Mouse (Mus musculus) kidney, embryonic 15.5 days (tissue): ENCODE results near the gene Grap. TPM values are rescaled to one million over a fixed set of nuclear protein-coding genes. Genes with fewer than 3 reads are reported as not detected.
"Not testable (repeated sequence)": the region's sequence is repeated elsewhere in the genome, so short reads cannot be mapped to it uniquely, and the experiment has no call there.

Source experiments
- ATAC-seq: fragments of 200-750 bp; cut with Nextera tagmentation; replicated peaks from 2 replicates; pipeline ENCODE4 v1.8.0; 2017; ENCODE audit warnings: moderate TSS enrichment; ENCODE audit not compliant: low FRiP score
- H3K27ac ChIP-seq: fragments of 300-500 bp; sonication (generic); 2 replicates; pipeline ENCODE4 v1.5.1; 2015; ENCODE audit warnings: mild to moderate bottlenecking, inconsistent platforms
- H3K27me3 ChIP-seq: fragments of 300-500 bp; sonication (generic); 2 replicates; pipeline ENCODE4 v1.6.1; 2015; ENCODE audit warnings: inconsistent platforms
- H3K36me3 ChIP-seq: fragments of 300-500 bp; sonication (generic); 2 replicates; pipeline ENCODE4 v1.6.1; 2015; ENCODE audit warnings: inconsistent platforms
- H3K4me1 ChIP-seq: fragments of 300-500 bp; sonication (generic); 2 replicates; pipeline ENCODE4 v1.6.1; 2015; ENCODE audit warnings: inconsistent platforms
- H3K4me2 ChIP-seq: fragments of 300-500 bp; sonication (generic); 2 replicates; pipeline ENCODE4 v1.6.1; 2015; ENCODE audit warnings: moderate library complexity, mild to moderate bottlenecking, inconsistent platforms
- H3K4me3 ChIP-seq: fragments of 300-500 bp; sonication (generic); replicated peaks from 2 replicates; pipeline ENCODE4 v1.5.1; 2015; ENCODE audit warnings: mild to moderate bottlenecking, inconsistent platforms
- H3K9ac ChIP-seq: fragments of 300-500 bp; sonication (generic); 2 replicates; pipeline ENCODE4 v1.6.1; 2015; ENCODE audit warnings: mild to moderate bottlenecking, inconsistent platforms
- H3K9me3 ChIP-seq: fragments of 300-500 bp; sonication (generic); replicated peaks from 2 replicates; pipeline ENCODE4 v1.6.1; 2016; ENCODE audit warnings: inconsistent platforms
- WGBS: fragments of 180-500 bp; shearing (Covaris S2); methylation state at CpG from one replicate; pipeline ENCODE4 v1.1.7; 2015; ENCODE audit warnings: mixed read lengths; 5-methylcytosine and 5-hydroxymethylcytosine counted together
- polyA plus RNA-seq: library from polyadenylated mRNA; unstranded; fragments of >200 nt; fragmentation: Nextera tagmentation; extraction: Ambion mirVana; gene quantifications from 2 replicates; pipeline ENCODE4 v1.2.1, GENCODE M21; 2015

Grap gene
- polyA plus RNA-seq, 1 experiment from 2014 or later: 13.0 TPM

GRCm38 (mm10) chr11:61619791-61620241, 33.2 kb upstream of the Grap start:
- Histone ChIP-seq H3K27me3 (peaks cover 3% of the 10 kb centered on the region; the same call in 1 of the 2 replicates), H3K36me3 (no peaks in the 10 kb centered on the region), H3K9me3 (no peaks in the 10 kb centered on the region), H3K4me1 (peaks cover 27% of the 10 kb centered on the region), H3K9ac (peak overlapping the region; percentile 31; the same call in 1 of the 2 replicates), H3K4me2 (peak overlapping the region; percentile 81), H3K27ac (0 out of 2 replicates have a peak overlapping the region, but pooled peaks have one; percentile 45), H3K4me3 (peak overlapping the region; percentile 48)
- peak; percentile 30; the same call in 1 of the 2 replicates for ATAC-seq
- under 1% methylated on average over 16 of the region's 17 CpGs for WGBS

GRCm38 (mm10) chr11:61620254-61620670, 32.8 kb upstream of the Grap start:
- Histone ChIP-seq H3K4me3 (peak overlapping the region; percentile 48), H3K9me3 (no peaks in the 10 kb centered on the region), H3K27ac (0 out of 2 replicates have a peak overlapping the region, but pooled peaks have one; percentile 45), H3K36me3 (no peaks in the 10 kb centered on the region), H3K4me1 (peaks cover 26% of the 10 kb centered on the region), H3K4me2 (peak overlapping the region; percentile 81), H3K9ac (peak overlapping the region; percentile 19), H3K27me3 (peaks cover 3% of the 10 kb centered on the region; the same call in 1 of the 2 replicates)
- ATAC-seq: peak; percentile 68
- under 1% methylated on average over 16 of the region's 17 CpGs for WGBS

- WGBS: 68% methylated on average over 8 of the region's 8 CpGs
- H3K36me3 ChIP-seq: no peaks in the 10 kb centered on the region
- ATAC-seq: no peak
- H3K9ac ChIP-seq: peak overlapping the region; percentile 19; the same call in 1 of the 2 replicates
- peak overlapping the region; percentile 48 for H3K4me3 ChIP-seq
- peak overlapping the region; percentile 81 for H3K4me2 ChIP-seq
- H3K9me3 ChIP-seq: no peaks in the 10 kb centered on the region
- no peak overlapping the region for H3K27ac ChIP-seq
- peaks cover 21% of the 10 kb centered on the region for H3K4me1 ChIP-seq
- peaks cover 3% of the 10 kb centered on the region; the same call in 1 of the 2 replicates for H3K27me3 ChIP-seq
Measured at GRCm38 (mm10) chr11:61620762-61621161, 32.3 kb upstream of the Grap start.

GRCm38 (mm10) chr11:61625136-61625535, 27.9 kb upstream of the Grap start:
- ATAC-seq: no peak
- no peak overlapping the region for H3K4me3 ChIP-seq
- H3K9ac ChIP-seq: no peak overlapping the region
- H3K4me2 ChIP-seq: no peak overlapping the region
- H3K9me3 ChIP-seq: peaks cover 3% of the 10 kb centered on the region; the same call in 1 of the 2 replicates
- WGBS: 76% methylated on average over 7 of the region's 7 CpGs
- H3K4me1 ChIP-seq: peaks cover 7% of the 10 kb centered on the region; the same call in 1 of the 2 replicates
- no peaks in the 10 kb centered on the region for H3K36me3 ChIP-seq
- H3K27ac ChIP-seq: no peak overlapping the region
- no peaks in the 10 kb centered on the region for H3K27me3 ChIP-seq

GRCm38 (mm10) chr11:61626509-61626908, 26.6 kb upstream of the Grap start:
- Histone ChIP-seq H3K4me1 (no peaks in the 10 kb centered on the region), H3K36me3 (no peaks in the 10 kb centered on the region), H3K4me3 (no peak overlapping the region), H3K27ac (no peak overlapping the region), H3K9me3 (peaks cover 4% of the 10 kb centered on the region; the same call in 1 of the 2 replicates), H3K9ac (no peak overlapping the region), H3K4me2 (no peak overlapping the region), H3K27me3 (no peaks in the 10 kb centered on the region)
- ATAC-seq: no peak
- WGBS: 95% methylated on average over 1 of the region's 1 CpGs

GRCm38 (mm10) chr11:61629621-61630020, 23.4 kb upstream of the Grap start:
- 67% methylated on average over 3 of the region's 3 CpGs for WGBS

GRCm38 (mm10) chr11:61636309-61636708, 16.8 kb upstream of the Grap start:
- not testable (repeated sequence) for H3K4me3 ChIP-seq, ATAC-seq, H3K27ac ChIP-seq, H3K4me1 ChIP-seq, H3K9me3 ChIP-seq, H3K9ac ChIP-seq, H3K27me3 ChIP-seq, H3K4me2 ChIP-seq, H3K36me3 ChIP-seq
- 90% methylated on average over 3 of the region's 4 CpGs for WGBS

More at GRCm38 (mm10) chr11:61629621-61630020, 23.4 kb upstream of the Grap start:
- no peak overlapping the region for H3K27ac ChIP-seq
- no peak for ATAC-seq
- H3K4me2 ChIP-seq: no peak overlapping the region
- H3K27me3 ChIP-seq: no peaks in the 10 kb centered on the region
- H3K9ac ChIP-seq: no peak overlapping the region
- H3K36me3 ChIP-seq: no peaks in the 10 kb centered on the region
- no peaks in the 10 kb centered on the region for H3K4me1 ChIP-seq
- no peak overlapping the region for H3K4me3 ChIP-seq
- H3K9me3 ChIP-seq: peaks cover 4% of the 10 kb centered on the region; the same call in 1 of the 2 replicates

GRCm38 (mm10) chr11:61637413-61637812, 15.7 kb upstream of the Grap start:
- no peaks in the 10 kb centered on the region for H3K4me1 ChIP-seq
- H3K9ac ChIP-seq: no peak overlapping the region
- H3K27ac ChIP-seq: no peak overlapping the region
- no peak for ATAC-seq
- 48% methylated on average over 1 of the region's 1 CpGs for WGBS
- H3K4me2 ChIP-seq: no peak overlapping the region
- no peaks in the 10 kb centered on the region for H3K36me3 ChIP-seq
- no peaks in the 10 kb centered on the region for H3K9me3 ChIP-seq
- no peaks in the 10 kb centered on the region for H3K27me3 ChIP-seq
- no peak overlapping the region for H3K4me3 ChIP-seq

- Histone ChIP-seq H3K27ac (no peak overlapping the region), H3K9me3 (no peaks in the 10 kb centered on the region), H3K4me3 (no peak overlapping the region), H3K4me1 (no peaks in the 10 kb centered on the region), H3K9ac (no peak overlapping the region), H3K27me3 (no peaks in the 10 kb centered on the region), H3K36me3 (no peaks in the 10 kb centered on the region), H3K4me2 (no peak overlapping the region)
- WGBS: 97% methylated on average over 3 of the region's 3 CpGs
- no peak for ATAC-seq
Measured at GRCm38 (mm10) chr11:61637856-61638255, 15.2 kb upstream of the Grap start.

GRCm38 (mm10) chr11:61638764-61639536, 14.1 kb upstream of the Grap start:
- no peak for ATAC-seq

GRCm38 (mm10) chr11:61639601-61640177, 13.4 kb upstream of the Grap start:
- Histone ChIP-seq H3K4me2 (no peak overlapping the region), H3K9me3 (no peaks in the 10 kb centered on the region), H3K27me3 (no peaks in the 10 kb centered on the region), H3K9ac (no peak overlapping the region), H3K4me1 (no peaks in the 10 kb centered on the region), H3K36me3 (no peaks in the 10 kb centered on the region), H3K27ac (no peak overlapping the region), H3K4me3 (no peak overlapping the region)
- WGBS: 90% methylated on average over 6 of the region's 6 CpGs
- ATAC-seq: no peak

More at GRCm38 (mm10) chr11:61638764-61639536, 14.1 kb upstream of the Grap start:
- Histone ChIP-seq H3K4me2 (no peak overlapping the region), H3K27me3 (no peaks in the 10 kb centered on the region), H3K4me3 (no peak overlapping the region), H3K9ac (no peak overlapping the region), H3K27ac (no peak overlapping the region), H3K4me1 (no peaks in the 10 kb centered on the region), H3K36me3 (no peaks in the 10 kb centered on the region), H3K9me3 (no peaks in the 10 kb centered on the region)
- 71% methylated on average over 12 of the region's 12 CpGs for WGBS

- not testable (repeated sequence) for H3K4me2 ChIP-seq, ATAC-seq, H3K4me3 ChIP-seq, H3K9ac ChIP-seq, H3K27ac ChIP-seq, H3K4me1 ChIP-seq, H3K36me3 ChIP-seq, H3K9me3 ChIP-seq, H3K27me3 ChIP-seq
- 50% methylated on average over 9 of the region's 9 CpGs for WGBS
Measured at GRCm38 (mm10) chr11:61640585-61640984, 12.5 kb upstream of the Grap start.
